Mouse (Mus musculus) brain, adult 2 months (tissue): ENCODE results near the gene Apmap.
"Not testable (repeated sequence)": the region's sequence is repeated elsewhere in the genome, so short reads cannot be mapped to it uniquely, and the experiment has no call there.

Experiments used
- DNase-seq: peaks from one replicate; pipeline ENCODE4 v3.0.0; 2011; ENCODE audit warnings: low read depth, low spot score

The Apmap gene

GRCm38 (mm10) chr2:150621698-150622097 is 13.3 kb upstream of the Apmap start:
- no peak for DNase-seq

- no peak for DNase-seq
These were observed 1.7 kb upstream of the Apmap start for GRCm38 (mm10) chr2:150610097-150610496.

DNA sequence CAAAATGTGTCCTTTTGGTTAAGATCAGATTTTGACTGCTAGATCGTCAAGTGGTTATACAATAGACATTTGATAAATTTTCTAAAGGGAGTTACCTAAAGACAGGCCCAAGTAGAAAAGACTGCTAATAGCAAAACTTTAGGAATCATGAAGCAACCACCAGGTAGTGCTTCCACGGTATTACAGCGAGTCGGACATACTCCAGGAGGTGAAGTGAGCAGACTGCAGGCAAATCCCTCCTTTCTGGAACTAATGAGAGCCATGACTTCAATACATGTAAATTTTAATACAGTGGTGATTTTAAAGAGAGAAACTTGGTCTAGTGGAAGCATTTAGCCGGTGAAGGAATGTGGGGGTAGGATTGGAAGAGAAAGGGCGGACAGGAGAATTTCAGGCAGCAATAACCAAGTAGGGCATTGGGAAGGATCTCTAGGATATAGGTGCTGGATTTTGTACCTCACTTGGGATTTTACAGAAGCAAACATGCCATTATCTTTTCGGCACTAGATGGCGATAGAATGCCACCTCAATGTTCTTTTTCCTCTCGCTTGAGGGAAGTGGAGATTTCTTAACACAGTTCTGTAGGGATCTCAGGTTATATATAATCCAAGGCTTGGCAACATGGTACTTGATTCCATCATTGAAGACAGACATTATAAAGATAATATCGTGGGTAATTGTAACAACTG is 649 bp upstream of the Apmap start:
- DNase-seq: peak; percentile 93

- no peak for DNase-seq
These were observed 1.3 kb downstream of the Apmap start for GRCm38 (mm10) chr2:150607086-150607485.

GRCm38 (mm10) chr2:150604802-150605201 is 3.6 kb downstream of the Apmap start:
- no peak for DNase-seq

- peak; percentile 17 for DNase-seq
These were observed 6.2 kb downstream of the Apmap start for GRCm38 (mm10) chr2:150602166-150602565.

- DNase-seq: no peak
These were observed 8.1 kb downstream of the Apmap start for GRCm38 (mm10) chr2:150600263-150600662.

GRCm38 (mm10) chr2:150595411-150596190 is 12.8 kb downstream of the Apmap start:
- DNase-seq: no peak

DNA sequence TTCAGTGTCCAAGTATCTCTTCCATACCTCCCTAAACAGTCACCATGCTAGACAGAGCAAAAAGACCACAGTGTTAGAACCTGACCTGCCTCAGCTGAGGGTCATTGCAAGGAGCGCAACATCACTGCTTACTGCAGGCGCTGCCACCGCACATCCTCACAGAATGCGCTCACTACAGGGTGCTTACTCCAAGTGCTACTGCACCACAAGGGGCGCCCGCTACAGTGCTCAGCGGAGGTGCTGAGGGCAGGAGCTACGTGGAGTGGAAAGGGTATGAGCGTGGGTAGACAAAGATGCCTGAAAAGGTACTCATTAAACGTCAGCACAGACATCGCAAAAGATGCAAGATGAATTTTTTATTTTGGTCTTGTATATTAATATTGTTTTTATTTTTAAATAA is 19.3 kb downstream of the Apmap start:
- DNase-seq: no peak

- DNase-seq: no peak
These were observed 28.7 kb downstream of the Apmap start for GRCm38 (mm10) chr2:150579628-150580027.

DNA sequence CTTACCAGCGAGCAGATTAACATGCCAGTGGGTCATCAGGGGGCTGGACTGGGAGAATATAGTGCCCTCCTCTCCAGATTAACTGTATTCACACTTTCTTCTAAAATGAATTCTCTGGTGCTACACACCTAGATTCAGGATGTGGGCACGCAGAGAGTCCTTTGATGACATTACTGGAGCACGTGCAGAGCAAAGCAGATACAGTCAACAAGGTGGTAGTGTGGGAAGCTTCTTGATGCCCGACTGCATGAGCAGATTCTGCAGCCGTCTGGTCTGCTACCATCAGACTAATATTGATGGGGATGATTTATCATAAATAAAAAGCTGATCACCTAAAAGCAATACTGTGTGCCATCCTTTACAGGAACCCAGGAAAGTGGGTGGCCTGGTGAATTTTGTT is 29.8 kb downstream of the Apmap start:
- no peak for DNase-seq

DNA sequence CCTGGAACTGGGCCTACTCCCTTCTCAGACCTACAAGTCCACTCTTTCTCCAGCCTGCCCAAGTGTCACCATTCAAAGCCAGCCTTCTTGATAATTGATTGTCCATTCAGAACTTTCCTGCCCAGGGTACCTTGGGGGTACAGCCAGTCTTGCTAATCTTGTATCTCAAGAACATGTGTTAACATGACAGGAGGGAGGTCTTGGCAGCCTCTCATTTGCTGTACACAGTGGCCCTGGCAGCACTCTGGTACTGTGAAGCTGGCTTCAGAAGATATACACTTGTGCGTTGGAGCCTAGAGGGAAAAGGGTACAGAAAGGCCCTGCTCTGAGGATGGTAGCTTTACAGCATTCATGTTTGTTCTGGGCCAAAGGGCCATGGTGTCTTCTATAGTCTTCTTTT is 32.1 kb downstream of the Apmap start:
- no peak for DNase-seq

DNA sequence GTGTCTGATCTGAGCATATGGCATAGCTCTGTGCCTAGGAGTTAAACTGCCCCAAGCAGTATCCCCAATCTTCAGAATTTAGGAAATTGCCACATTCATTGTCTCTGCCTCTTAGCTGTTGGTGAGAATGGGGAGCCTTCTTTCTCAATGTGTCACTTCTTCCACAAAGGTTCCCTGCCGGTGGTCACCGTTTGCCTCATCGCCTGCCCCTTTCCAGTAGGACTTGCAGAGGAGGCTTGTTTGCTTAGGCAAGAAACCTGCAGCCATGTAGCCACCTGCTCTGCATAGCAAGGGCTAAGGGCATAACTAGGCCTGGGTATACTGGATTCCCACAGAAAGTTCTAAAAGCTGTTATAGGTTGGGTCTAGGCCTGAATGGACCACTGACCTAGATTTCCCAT is 35.9 kb downstream of the Apmap start:
- DNase-seq: no peak

GRCm38 (mm10) chr2:150570761-150571160 is 37.6 kb downstream of the Apmap start:
- no peak for DNase-seq

DNA sequence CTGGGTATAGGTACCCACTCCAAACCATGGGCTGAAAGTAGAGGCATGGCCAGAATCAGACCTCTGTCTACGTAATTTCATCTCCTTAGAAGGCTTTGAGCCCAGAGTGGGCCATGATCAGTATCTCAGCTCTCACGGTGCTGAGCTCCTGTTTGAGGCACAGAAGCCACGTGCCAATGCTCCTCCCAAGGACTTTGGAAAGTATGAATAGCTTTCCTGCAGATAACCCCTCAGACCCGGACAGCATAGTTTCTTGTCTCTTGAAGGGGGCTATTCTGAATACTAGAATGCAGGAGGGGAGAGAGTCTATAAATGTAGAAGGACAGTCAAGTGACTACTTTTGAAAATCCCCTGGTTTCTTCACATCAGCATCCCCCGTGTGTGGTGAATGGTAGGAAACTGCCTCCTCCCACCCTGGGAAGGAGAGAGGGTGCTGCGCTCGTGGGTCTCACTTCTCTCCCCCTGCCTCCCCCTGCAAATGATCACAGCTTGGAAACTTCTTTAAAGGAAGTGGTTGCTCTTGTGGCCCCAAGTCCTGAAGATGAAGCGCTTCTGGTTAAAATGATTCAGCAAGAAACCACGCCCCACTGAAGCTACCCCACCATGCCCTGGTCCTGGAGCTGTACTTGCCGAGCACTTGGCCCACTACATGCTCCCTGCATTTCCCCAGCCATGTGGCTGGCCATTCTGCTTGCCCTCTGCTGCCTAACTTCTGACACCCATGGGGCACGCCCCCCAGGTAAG is 38.3 kb downstream of the Apmap start, which contains the start of gene Cst7:
Gene Cst7 (plus strand): TSS at position 569 of the 744 bp plus-strand sequence.
- no peak for DNase-seq

DNA sequence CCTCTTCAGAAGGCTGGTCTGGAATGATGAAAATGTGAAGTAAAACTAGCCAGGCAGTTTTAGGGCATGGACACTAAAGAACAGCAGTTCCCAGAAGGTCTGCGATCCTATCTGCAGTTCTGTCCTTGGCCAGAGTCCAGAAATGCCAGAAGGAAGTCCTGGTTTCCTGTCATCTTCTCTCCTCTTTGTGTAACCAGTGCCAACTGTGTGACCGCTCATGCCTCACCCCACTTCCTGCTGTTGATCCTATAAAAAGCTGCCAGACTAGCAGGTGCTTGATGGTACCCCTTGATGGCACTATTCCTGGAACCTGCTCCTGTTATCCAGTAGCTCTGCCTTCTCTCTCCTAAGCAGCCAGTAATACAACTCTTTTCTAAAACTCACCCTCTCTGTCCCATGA is 41.3 kb downstream of the Apmap start:
- peak; percentile 80 for DNase-seq

DNA sequence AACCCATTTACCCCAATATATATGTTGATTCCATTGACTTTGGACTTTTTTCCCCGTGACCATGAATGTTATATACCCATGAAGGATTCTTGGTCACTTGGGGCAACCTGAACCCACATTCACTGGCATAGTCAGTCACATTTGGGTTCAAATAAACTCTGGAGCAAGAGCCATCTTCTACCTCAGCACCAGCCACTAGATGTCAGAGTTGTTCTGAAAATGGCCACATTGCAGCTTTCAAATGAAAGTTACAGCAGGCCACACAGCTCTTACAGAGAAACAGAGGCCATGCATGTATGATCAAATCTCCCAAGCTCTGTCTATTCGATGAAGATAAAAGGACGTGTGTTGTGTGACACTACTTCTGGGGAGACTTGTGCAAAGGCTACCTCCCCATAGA is 49.8 kb downstream of the Apmap start:
- peak; percentile 59 for DNase-seq

- DNase-seq: not testable (repeated sequence)
These were observed 58.8 kb downstream of the Apmap start for GRCm38 (mm10) chr2:150549576-150549975.
